Mouse (Mus musculus) embryonic fibroblast, embryonic 13.5 days (primary cell): ENCODE measurements at regions not wholly inside any gene's neighbourhood (a gene's known extent, or its start where the extent isn't known, plus 50 kb on each side); places are given as distances from the start of the nearest gene placed in this dataset.

Experiments used
- CTCF ChIP-seq: IDR thresholded peaks from 2 replicates; pipeline ENCODE4 v1.5.1; 2011; ENCODE audit warnings: mild to moderate bottlenecking, control low read depth, low read length, moderate library complexity, borderline replicate concordance; ENCODE audit not compliant: insufficient read depth
- POLR2A ChIP-seq: IDR thresholded peaks from 2 replicates; pipeline ENCODE4 v1.6.1; 2011; ENCODE audit warnings: low read depth, mild to moderate bottlenecking, control low read depth, low read length, moderate library complexity

DNA sequence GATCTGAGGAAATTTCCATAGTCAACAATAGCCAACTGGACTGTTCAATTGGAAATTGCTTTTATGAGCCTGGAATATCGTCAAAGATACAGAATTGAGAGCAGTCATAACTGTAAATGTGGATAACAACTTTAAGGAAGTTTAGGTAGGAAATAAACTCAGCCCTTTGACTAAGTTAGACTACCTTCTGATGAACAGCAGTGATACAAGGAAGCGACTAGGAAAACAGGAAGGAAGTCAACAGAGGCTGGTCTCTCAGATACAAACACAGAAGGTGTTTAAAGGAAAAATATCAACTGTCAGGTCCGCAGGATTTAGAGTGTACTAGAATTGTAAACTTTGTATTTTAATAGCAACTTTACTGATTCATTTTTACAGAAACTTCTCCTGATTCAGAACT, 721.1 kb downstream of the Kcna4 start:
- TF ChIP-seq CTCF (no peak), POLR2A (no peak)
